Mouse (Mus musculus) cerebellum, postnatal 14 days (tissue): ENCODE measurements around the gene D630003M21Rik.

ENCODE experiments used
- DNase-seq, 2 experiments: peaks; one replicate each; pipeline ENCODE4 v3.0.0; 2021; ENCODE audit warnings: mixed read lengths in 2 of 2

D630003M21Rik gene

DNA sequence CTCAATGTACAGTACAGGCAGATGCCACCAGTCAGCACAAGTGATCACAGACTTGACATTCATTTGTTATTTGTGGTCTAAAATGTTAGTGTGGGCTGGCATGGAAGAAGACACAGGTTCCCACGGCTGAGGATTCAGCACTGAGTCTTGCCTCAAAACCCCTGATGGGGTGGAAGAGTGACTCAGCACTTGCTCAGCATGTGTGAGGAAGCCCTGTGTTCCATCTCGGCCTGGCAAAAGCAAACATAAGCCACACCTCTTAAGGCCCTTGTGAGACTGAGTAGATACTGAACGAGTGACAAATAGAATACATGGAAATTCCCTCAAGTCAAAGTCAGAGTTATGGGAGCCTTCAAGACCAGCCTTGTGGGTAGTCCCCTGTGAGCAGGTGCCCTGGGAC is 4.1 kb upstream of the D630003M21Rik start:
- no peak for DNase-seq

DNA sequence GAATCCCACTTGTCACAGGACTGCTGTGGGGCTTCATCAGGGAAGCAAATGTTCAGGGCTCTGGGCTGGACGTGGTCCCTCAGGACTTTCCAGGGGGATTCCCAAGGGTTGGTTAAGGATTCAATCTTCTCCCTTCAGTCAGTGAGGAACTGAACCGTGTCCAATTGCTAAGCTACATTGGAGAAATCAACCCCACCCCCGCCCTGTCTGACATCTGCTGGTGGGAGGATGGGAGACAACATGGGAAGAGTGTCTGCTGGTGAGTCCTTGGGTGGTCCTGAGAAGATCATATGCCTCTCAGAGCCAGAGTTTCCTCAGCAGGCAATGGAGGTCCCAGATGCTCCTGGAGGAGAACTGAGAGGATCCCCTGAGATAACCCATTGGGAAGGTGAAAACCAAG is 3.4 kb upstream of the D630003M21Rik start:
- no peak for DNase-seq

DNA sequence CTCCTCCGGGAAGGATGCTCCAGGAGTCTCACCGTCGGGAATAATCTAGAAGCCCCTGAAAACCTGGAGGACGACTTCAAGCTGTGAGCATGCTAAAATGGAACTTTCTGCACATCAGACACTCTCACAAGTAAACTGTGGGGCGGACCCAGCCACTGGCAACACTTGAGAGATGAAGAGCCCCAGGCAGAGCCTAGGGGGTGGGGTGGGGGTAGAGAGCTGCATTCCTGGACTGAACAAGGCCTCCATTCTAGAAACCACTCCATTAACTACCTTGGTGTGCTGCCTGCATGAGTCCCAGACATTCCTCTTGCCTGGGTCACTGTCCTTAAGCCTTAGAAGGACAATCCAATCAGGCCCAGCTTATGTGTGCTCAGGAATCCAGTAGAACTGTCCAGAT is 2.0 kb upstream of the D630003M21Rik start:
- no peak for DNase-seq

DNA sequence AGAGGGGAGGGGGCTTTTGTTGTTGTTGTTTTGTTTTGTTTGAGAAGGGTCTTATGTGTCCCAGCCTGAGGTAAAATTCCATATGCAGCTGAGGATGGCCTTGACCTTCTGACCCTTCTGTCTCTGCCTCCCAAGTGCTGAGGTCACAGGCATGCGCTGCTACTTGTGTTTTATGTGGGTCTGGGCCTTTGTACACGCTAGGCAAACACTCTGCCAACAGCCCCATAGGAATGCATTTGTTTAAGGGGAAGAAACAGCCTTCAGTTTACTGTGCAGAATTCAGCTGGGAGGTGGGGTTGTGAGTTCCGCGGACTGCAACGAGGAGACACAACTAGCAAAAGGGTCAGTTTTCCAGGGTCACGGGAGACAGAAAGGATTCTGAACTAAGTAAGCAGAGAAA is 1.6 kb upstream of the D630003M21Rik start:
- no peak for DNase-seq

DNA sequence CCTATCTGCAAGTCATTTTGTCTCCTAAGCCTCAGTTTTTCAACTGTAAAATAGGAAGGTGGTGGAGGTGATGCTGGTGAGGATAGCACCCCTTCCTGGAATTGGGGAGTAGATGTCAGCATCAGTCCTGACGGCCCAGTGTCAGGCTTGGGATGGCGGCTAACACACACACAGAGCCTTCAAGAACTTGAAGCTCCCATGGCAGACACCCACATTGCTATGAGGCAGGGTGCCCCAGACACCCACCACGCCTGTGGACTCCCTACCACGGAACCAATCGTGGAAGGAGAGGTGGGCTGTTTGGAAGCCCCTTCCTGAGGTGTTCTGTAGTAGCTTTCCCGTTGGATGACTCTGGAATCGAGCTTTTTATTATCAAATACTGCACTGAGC is 476 bp upstream of the D630003M21Rik start:
- DNase-seq, result no peak

DNA sequence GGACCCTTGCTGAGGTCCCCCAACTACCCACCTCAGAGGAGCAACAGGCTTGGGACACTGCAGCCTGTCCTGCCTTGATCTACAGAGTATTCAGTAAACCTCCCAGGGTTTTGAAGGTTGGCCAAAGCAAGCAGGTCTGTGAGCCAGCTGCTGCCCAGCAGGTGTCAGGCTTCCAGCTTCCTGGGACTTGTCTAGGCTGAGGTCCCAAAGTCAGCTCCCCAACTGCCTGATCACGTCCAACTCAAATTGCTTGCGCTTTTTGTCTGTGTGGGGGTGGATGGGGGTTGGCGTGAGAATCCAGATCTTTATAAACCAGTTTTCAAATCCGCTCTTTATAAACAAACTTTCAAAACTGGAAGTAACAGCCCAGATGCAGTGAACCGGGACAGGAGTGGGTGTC is 3.7 kb downstream of the D630003M21Rik start:
- peak; percentile 40 for DNase-seq

DNA sequence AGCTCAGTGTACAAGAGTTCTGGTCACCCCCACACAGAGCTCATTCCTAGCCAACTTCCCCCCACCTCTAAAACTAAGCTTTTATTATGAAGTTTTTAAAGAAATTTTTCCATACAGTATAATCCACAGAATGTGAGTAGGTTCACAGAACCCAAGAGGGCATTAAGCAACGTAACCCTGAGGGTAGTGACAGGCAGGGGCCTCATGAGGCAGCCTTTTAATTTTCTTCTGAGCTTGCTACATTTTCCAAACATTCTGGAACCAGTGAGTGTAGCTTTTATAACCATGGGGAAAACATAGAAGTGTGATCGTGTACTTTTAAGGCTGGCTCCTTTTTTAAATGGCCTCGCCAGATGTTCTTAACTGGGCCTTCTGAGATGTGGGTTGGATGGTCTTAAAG is 5.5 kb downstream of the D630003M21Rik start:
- DNase-seq, result no peak

DNA sequence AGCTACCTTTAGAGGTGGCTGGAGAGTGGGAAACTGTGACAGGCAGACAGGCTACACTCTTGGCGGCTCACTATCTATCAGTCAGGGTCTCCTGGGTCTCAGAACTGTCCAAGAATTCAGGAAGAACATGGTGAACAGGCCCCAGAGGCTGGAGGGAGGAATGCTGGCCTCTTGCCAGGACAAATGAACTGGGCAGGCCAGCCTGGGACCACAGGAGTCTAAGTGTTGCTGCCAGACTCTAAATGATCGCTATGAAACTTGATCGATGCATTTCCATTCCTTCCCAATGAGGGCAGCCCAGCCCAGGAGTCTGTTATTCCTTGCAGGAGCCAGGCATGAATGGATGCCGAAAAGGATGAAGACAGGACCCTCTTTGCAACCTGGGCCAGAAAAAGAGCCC is 6.4 kb downstream of the D630003M21Rik start:
- DNase-seq, result peak; percentile 53 to 59

DNA sequence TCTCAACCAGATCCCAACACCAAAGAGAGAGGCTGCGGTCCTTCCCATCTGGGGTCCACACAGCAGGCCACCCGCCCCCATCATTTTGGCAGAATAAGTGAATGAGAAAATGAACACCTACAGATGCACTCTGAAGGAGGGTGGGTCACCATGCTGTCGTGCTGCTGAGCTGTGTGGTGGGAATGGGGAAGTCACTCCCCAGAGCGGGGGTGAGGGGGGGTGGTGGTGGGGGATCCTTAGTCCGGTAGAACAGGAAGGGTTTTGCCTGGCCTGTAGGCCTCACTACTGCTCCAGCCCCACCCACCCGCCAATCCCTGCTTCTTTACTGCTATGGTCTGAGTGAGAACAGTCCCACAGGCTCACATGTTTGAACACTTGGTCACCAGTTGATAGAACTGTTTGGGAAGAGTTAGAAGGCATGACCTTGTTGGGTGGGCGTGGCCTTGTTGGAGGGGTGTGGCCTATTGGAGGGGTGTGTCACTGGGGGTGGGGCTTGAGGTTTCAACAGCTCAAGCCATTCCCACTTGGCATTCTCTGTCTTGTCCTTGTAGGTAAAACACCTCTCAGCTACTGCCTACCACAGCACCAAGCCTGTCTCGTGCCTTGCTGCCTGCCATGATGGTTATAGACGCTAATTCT is 7.5 kb downstream of the D630003M21Rik start:
- no peak for DNase-seq

DNA sequence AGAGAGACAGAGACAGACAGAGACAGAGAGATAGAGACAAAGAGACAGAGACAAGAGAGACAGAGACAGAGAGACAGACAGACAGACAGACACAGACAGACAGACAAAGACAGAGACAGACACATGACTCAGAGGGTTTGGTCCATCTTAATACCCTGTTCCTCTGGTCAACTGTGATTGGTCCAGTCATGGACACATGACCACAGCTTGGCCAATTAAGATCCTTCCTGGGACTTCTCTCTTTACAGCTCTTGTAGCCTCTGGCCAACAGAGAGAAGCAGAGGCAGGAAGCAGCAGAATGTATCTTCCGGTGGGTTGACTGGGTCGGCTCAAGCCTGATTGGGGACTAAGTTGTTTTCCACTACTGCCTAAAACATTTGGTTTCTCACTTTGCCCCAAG is 9.5 kb downstream of the D630003M21Rik start:
- DNase-seq, result no peak

DNA sequence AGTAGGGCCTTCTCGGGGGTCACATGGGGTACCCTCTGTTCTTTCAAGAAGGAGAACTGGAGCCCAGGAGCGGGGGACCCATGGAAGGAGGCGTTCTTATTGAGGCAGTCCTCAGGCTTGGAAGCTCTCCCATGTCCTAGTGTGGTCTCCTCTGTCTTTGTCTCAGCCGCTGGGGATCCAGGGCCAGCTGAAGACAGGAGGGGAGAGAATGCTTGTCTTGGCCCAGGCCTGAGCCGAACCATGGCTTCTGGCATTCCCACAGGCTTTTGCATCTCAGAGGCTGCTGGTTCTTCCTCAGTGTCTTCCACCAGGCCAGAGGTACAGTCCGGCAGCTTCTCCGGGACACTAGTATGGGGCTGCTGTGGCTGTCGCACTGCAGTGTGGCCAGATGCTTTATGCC is 12.5 kb downstream of the D630003M21Rik start:
- peak in 1 of 2 experiments; percentile 50 for DNase-seq

DNA sequence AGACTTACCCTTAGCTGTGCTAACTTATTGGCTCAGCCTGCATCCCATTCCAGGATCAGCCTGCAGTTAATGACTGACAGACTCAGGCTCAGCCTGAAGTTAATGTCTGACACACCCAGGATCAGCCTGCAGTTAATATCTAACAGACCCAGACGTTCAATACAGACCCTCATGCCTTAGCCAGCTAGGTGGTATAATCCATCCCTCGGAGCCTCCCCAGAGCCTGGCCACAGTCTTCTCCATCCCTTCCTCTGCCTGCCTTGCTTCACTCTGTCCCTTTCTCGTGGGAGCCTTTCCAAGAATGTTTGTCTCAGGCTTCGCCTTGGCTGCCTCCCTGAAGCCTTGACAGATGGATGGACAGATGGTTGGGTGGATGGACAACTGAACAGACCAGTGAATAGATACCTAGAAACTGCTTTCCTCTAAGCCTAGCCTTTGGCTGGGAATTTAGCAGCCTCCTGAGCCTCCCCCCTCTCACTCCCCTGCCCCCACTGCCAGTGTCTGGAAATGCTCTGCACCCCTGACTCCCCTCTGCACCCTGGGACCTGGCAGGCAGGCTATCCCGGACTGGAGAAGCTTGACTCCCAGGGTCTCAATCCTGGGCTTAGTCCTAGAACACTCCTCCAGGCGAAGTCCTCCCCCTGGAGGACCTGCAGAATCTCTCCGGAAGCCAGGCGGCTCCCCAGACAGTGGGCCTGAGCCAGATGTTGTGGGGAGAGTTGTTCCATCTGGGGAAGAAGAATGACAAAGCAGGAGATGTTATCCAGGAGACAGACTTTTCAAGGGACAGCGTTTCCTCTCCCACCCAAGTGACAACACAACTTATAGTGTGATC is 13.5 kb downstream of the D630003M21Rik start:
- DNase-seq, result peak; percentile 80 to 93

DNA sequence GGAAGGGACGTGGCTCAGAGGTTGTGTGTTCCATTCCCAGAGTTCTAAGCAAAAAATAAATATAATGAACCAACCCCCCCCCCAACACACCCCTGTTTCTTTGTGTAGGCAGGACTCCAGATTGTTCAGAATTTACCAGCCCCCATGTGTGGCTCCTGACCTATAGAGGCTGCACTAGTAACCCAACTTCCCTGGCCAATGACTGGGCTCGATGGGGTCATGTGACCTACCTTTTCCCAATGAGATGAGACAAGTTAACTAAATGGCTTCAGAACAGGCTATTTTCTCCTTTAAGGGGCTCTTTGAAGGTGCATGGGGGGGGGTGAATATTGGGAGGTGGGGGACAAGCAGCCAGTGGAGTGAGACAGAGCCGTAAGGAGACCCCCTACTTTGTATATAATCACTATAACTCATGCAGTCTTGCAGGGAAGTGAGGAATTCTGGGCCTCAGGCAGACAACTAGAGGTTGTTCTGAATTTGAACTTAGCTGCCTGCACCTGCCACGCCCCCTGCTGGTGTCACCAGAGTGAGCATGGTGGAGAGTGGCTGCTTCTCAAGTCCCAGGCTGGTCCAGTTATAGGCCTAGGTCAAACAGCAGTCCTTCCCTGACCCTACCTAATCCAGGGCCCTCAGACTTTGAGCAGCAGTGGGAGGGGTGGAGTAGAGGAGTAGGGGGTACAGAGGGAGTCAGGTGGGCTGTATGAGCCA is 17.1 kb downstream of the D630003M21Rik start:
- DNase-seq, result peak in 1 of 2 experiments; percentile 50

DNA sequence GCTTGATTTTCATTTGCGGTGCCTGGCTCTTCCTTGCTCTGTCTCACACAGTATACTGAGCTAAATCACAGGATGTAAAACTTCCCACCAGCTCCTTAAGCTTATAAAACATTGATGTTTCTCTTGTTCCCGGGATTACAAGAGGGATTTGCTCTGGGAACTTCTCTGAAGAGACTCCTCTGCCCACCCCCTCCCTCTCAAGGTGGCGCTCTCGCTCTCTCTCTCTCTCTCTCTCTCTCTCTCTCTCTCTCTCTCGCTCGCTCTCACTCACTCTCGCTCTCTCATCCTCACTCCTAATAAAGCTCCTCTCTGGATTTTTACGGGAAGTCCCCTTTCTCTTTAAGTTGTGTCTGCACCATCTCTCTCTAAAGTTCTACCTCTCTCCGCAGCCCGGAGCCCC is 18.1 kb downstream of the D630003M21Rik start:
- DNase-seq, result no peak

DNA sequence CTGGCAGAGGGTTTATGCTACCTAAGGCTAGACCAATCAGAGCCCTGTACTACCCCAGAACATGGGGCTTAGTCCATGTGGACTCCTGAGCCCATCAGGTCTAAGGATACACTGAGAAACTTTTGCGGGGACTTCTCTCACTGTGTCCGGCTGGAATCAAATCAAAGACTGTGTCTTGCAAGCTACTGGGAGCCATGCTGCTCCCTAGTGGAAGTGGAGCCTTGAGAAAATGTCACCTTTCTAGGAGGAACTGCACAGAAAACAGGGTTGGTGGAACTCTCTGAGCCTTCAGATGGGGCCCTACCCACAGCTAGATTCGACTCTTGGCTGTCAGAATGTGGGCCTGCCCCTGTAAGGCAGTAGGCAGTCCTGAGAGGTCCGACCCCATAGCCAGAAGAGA is 18.5 kb downstream of the D630003M21Rik start:
- peak; percentile 75 to 84 for DNase-seq

DNA sequence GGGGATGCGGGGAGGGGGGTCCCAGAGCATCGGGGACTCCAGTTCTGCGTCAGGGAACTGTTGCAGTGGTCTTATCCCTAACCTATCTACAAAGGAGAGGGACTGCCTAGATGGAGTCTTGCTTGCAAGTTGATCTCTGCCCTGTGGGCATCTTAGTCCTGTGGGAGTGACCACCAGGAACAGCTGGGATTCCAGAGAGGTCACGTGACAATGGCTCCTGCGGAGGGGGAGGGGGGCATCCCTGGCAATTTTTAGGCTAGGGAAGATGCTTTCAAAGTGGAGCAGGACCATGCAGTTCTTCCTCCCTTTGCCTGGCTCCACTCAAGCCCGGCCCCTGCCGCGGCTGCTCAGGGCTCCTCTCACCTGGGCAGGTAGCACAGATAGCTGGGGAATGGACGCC is 19.2 kb downstream of the D630003M21Rik start:
- DNase-seq, result no peak

DNA sequence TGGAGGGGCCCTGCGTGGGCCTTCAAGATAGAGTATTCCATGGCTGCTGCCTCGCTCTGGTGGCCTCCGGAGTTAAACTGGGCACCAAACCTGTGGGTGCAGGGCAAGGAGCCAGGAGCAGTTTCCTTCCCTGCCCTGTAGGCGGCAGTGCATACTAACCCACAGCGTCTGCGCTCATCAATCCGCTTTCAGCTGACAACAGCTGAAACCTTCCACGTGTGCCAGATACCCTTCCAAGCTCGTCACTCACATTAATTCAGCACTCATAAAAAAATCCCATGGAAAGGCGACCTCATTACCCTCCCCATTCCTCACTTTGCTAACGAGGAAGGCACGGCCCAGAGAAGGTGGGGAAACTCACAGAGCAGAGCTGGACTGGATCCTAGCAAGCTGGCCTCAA is 21.2 kb downstream of the D630003M21Rik start:
- DNase-seq, result peak; percentile 94

DNA sequence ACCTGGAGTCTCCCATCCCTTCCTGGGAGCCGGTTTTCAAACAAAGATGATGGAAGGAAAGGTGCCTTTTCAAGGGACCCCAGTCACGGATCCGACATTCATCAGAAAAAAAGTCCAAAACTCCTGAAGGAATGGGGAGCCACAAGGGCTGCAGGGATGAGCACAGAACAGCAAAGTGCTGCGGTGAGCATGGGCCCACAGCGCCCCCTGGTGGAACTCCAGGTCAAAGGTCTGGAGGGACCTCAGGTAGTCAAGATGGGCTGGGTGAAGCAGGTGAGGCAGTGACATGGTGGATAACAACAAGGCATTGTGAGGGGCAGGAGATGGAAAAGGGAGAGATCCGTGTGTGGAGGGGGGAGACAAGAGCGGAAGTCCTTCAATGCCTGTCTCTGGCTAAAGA is 24.9 kb downstream of the D630003M21Rik start:
- DNase-seq, result peak; percentile 95 to 97

DNA sequence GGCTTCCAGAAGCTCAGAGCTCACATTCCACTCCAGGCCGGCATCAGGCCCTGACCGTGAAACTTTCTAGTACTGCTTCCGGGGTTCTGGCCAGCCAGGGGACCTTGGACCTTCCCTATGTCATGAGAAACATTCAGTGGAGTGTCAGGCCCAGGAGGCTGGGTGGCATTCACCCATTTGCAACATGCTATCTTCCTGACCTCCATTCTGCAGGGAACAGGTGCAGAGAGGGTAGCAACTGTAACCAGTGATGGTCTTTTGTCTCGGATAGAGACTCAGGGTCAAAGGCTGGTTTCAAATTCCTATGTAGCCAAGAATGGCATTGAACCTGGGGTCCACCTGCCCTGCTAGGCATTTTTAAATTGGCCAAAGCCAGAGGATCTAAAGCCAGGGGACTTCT is 25.3 kb downstream of the D630003M21Rik start:
- peak in 1 of 2 experiments; percentile 5 for DNase-seq

DNA sequence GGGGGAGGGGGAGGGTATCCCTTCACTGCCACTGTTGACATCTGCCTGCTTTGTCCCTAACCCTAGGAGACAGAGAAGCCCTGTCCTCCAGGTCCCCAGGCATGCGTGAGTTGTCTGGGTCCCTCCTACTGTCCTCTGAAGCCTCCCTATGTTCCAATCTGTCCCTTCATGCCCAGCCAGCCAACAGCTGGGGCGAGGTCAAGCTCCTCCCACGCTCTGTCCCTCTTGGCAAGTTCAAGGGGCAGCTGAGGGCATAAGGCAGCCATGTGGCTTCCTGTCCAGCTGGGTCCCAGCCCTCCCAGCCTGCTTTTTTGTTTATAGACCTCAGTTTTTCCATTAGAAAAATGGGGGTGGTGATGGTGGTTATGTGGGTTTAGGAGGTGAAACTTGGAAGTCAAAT is 29.7 kb downstream of the D630003M21Rik start:
- no peak for DNase-seq

DNA sequence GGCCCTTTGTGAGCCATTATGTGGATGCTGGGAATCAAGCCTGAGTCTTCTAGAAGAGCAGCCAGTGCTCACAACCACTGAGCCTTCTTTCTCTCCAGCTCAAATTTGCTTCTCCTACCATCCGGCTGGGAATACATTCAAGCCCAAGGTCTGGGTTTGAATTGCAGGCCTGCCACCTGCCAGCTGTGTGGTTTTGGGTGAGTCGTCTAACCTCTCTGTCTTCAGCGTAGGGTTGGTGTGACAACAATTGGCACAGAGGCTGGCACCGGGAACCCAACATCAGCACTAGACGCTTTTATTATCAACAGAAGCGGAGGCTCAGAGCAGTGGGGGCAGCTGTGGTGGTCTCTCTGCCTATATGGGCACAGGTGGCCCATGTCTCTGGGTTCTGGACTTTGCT is 30.2 kb downstream of the D630003M21Rik start:
- no peak for DNase-seq

DNA sequence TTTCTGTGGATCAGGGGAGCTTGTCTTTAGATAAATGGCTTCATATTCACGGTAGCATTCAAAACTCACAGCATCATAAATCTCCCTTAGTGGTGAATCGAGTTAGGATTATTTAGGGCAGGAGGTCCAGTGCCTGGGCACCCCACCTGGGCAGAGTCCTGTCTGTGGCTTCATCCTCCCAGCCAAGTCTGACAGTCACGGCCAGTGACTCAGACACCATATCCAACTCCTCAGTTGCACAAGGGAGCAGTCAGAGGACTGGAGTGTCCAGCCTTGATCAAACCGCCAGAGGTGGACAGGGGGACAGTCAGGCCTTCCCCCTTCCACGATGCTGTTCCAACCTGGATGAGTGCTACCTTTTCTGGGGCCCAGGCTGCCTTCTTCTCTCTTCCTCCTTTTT is 31.1 kb downstream of the D630003M21Rik start:
- DNase-seq, result no peak

DNA sequence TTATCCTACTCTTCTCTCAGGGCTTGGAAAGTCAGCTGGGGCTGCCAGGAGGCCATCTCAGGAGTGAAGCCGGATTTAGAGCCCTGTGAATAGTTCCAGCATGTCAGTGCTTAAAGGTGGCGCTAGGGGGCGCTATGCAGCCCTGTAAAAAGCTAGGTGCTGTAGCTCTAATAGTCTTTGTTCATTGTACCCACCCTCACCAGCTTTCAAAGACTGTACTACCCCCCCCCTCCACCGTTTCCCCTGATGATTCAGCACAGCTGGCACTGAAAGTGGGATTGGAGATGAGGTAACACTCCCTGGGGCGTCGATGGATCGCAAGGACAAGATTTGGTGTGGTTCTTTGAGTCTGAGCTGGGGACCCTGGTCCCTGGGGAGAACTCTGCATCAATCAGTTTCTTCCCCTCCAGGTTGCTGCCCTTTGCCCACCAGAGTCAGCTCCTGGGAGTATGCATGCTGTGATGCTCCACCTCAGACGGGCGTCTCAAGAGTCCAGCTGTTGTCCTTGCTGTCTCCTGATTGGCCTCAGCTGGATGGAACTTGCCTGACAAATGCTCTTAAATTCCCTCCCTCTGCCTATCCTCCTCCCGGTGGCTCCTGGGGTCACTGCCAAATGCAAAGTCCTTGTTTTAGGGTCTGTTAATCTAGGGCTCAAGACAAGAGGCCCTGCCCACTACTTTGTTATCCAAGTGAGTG is 33.9 kb downstream of the D630003M21Rik start:
- peak; percentile 62 to 72 for DNase-seq
